Mouse (Mus musculus) testis, adult 2 months (tissue): Measurements from ENCODE around the gene Adam12.

ENCODE experiments used
- CTCF ChIP-seq: fragments of 200-500 bp; IDR thresholded peaks from 2 replicates; pipeline ENCODE4 v1.5.1; 2012; ENCODE audit warnings: low read depth, mild to moderate bottlenecking, inconsistent platforms, low read length, moderate library complexity; ENCODE audit not compliant: control insufficient read depth, insufficient read depth, insufficient replicate concordance
- POLR2A ChIP-seq: fragments of 200-500 bp; IDR thresholded peaks from 2 replicates; pipeline ENCODE4 v1.6.1; 2012; ENCODE audit warnings: low read depth, mild to moderate bottlenecking, inconsistent platforms, low read length, moderate library complexity; ENCODE audit not compliant: control insufficient read depth

- no peak for TF ChIP-seq CTCF
- TF ChIP-seq POLR2A = no peak
Measured at GRCm38 (mm10) chr7:133976388-133977122, 255.4 kb downstream of the Adam12 start.
